Mouse (Mus musculus) sigmoid colon, adult 10 weeks (tissue): ENCODE measurements around the gene Kifap3. TPM values are rescaled to one million over a fixed set of nuclear protein-coding genes. Genes with fewer than 3 reads are reported as not detected.

Experiments
- polyA plus RNA-seq: library from polyadenylated mRNA; stranded (reverse); fragments of 350-450 nt; fragmentation: Illumina TruSeq; extraction: RNeasy Lipid Tissue Mini Kit (QIAGEN cat#74804); gene quantifications from one replicate; pipeline ENCODE4 v1.2.3, GENCODE M21; 2014; ENCODE audit warnings: low read depth, low replicate concordance

Kifap3 gene
- 31.0 TPM for polyA plus RNA-seq

DNA sequence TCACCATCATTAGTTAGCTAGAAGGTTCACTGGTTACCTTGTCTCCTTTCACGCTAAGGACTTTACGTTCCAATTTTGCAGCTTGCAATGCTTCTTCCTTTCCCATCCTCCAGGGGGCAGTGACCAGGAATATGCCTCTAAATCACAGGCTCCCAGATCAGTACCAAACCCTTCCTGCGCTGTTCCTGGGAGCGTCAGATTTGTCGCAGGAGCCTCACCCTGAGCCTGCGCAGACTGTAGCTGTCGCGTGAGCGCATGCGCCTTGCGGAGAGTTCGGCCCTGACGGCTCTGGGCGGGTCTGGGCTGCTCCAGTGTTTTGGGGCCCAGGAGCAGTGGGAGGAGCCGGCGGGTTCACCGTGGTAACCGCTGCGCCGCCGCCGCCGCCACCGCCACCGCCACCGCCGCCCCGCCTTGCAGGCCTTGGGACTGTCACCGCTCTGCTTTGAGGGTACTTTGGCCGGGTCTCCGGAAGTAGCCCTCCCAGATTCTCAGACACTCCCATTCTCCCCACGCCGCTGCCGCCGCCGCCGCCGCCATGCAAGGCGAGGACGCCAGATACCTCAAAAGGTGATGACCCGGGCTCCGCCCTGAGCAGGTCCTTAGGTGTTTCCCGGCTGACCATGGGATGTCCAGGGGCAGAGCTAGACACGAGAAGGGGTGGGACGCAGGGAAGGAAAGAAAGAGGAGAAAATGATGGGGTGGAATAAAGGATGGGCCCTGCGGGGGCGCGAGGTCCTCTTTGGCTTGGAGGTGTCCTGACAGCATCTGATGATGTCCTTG is at the start of gene Kifap3:
Gene Kifap3, plus strand, starts transcription at position 248 of the 780 bp plus-strand sequence.

GRCm38 (mm10) chr1:163928846-163929245 is 149.5 kb downstream of the Kifap3 start, which contains the start of gene Scyl3:
TSS of gene Scyl3 (plus strand) at chr1:163929100.

Other genes with a start within 250 kb of the Kifap3 start
- not detected for gene Mettl11b, start 54.4 kb upstream of the Kifap3 start, polyA plus RNA-seq
- 60.6 TPM for gene Scyl3, start 149.5 kb downstream of the Kifap3 start, polyA plus RNA-seq
- 3.2 TPM for gene BC055324, start 215.2 kb downstream of the Kifap3 start, polyA plus RNA-seq
- 9.5 TPM for gene Mettl18, start 215.3 kb downstream of the Kifap3 start, polyA plus RNA-seq